Mouse (Mus musculus) lung, postnatal 36 days (tissue): ENCODE data around the gene Gm38392.
"Not testable (repeated sequence)": the region's sequence is repeated elsewhere in the genome, so short reads cannot be mapped to it uniquely, and the experiment has no call there.

ENCODE experiments used
- DNase-seq: peaks from one replicate; pipeline ENCODE4 v3.0.0; 2022; ENCODE audit warnings: mixed read lengths

Gm38392 gene

GRCm38 (mm10) chr3:88276529-88277143 lies 10.4 kb downstream of the Gm38392 start:
- peak; percentile 65 for DNase-seq

DNA sequence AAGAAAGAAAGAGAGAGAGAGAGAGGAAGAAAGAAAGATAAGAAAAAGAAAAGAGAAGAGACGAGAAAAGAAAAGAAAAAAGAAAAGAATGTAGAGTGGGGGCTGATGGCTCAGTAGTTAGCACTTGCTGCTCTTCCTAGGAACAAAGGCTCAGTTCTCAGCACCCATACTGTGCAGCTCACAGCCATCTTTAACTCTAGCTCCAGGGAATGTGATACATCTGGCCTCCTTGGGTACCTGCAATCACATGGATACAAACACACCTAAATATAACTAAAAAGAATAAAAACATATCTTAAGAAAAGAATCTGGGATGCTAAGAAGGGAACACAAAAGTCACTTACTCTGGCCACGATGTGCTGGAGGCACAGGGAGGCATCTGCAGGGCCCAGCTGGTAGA lies 10.9 kb downstream of the Gm38392 start:
- DNase-seq, result no peak

DNA sequence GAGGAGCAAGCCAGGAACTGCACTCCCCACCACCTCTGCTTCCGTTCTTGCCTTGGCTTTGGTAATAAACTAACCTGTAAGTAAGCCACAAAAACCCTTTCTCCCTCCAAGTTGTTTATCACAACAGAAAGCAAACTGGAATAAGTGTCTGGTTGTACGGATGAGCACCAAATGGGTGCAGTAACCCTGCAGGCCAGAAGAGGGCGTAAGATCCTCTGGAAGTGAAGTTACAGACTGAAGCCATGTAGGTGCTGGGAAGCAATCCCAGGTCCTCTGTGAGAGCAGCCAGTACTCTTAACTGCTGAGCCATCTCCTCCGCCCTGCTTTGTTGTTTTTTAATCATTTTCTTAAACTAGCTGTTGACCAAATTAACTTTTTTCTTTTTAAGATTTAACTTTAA lies 13.0 kb downstream of the Gm38392 start:
- no peak for DNase-seq

DNA sequence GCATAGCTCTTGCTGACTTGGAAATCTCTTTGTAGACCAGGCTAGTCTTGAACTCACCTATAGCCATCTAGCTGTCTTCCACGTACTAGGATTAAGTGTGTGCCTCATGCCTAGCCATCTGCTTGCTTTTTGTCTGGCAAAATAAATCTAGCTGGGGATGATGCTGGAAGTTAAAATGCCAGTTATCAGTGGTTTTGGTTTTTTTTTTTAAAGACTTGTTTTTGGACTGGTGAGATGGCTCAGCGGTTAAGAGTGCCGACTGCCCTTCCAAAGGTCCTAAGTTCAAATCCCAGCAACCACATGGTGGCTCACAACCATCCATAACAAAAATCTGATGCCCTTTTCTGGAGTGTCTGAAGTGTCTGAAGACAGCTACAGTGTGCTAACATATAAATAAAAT lies 15.2 kb downstream of the Gm38392 start:
- no peak for DNase-seq

GRCm38 (mm10) chr3:88271298-88271697 lies 15.7 kb downstream of the Gm38392 start:
- not testable (repeated sequence) for DNase-seq

GRCm38 (mm10) chr3:88268991-88269390 lies 18.0 kb downstream of the Gm38392 start:
- no peak for DNase-seq

DNA sequence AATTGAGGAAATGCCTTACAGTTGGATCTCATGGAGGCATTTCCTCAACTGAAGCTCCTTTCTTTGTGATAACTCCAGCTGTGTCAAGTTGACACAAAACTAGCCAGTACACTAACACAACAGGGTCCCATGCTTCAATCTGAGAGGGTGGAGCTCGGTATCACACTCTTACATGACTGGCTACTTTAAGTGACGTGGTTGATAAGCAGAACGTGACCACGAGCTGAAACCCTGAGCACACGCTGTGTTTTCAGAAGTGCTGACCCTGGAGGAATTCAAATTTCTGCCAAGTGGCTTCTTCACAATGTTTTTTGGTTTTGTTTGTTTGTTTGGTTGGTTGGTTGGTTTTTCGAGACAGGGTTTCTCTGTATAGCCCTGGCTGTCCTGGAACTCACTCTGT lies 19.0 kb downstream of the Gm38392 start:
- not testable (repeated sequence) for DNase-seq

DNA sequence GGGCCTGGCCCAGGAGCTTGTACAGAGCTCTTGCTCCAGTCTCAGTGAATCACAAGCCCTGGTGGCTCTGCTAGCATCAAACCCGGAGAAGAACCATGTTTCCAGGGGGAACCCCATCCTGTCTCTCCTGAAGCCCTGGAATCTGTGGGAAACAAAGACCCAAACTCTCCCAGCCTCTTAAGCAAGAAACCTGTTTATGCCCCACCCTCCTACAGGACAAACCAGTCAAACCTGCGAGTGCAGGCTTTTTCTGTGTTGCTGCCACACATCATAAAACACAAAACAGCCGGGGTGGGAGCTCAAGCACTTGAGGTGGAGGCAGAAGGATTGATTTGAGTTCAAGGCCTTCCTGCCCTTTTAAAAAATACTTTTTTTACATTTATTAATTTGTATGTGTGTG lies 24.7 kb downstream of the Gm38392 start:
- DNase-seq, result peak; percentile 28

GRCm38 (mm10) chr3:88256382-88256781 lies 30.6 kb downstream of the Gm38392 start:
- no peak for DNase-seq

DNA sequence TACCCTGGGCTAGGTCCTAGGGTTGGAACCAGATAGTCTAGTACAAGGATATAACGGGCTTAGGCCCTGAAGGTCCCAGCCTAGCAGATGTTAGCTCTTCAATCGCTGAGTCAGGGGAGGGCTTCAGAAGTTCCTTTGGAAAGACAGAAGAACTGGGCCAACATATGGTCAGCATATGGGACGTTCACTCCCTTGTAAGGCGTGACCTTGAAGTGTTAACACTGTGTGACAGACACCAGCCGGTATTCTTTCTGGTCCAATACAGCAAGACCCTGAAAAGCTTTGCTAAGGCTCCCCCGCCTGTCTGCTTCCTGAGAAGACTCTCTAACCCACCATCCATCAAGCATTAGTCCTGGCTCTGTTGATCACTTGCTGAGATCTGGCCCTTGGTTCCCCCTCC lies 31.1 kb downstream of the Gm38392 start:
- DNase-seq, result no peak

DNA sequence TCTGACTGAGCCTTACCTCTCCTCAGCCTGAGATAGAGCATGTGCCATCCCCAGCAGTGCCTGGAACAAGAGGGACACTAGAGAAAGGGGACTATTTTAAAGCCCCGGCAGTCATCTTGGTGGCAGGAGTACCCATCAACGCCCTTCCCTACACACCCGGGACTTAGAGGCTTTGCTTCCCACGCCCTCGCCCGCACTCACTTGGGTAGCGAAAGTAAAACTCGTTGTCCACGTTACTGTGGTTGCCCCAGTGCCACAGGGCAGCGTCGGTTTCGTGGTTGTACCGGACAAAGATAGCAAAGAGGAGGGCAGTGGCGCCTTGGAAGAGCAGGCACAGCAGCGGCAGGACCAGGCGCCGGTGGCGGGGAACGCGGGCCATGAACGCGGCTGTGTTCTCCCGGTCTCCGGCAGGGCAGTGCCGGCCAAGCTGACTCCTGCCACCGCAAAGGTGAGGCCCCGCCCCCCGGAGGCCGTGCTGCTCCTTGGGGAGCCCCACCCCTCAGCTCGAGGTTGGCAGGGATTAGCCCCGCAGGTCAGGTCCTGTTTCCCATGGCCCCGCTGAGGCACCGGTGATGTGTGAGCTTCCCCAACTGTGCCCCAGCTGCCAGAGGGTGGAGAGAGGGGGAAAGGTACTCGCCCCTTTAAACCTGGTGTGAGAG lies 32.6 kb downstream of the Gm38392 start, which contains the start of gene Rhbg:
TSS of gene Rhbg (minus strand) at position 442 of the 659 bp plus-strand sequence.
- peak; percentile 87 for DNase-seq

GRCm38 (mm10) chr3:88252739-88253138 lies 34.3 kb downstream of the Gm38392 start:
- DNase-seq, result no peak

DNA sequence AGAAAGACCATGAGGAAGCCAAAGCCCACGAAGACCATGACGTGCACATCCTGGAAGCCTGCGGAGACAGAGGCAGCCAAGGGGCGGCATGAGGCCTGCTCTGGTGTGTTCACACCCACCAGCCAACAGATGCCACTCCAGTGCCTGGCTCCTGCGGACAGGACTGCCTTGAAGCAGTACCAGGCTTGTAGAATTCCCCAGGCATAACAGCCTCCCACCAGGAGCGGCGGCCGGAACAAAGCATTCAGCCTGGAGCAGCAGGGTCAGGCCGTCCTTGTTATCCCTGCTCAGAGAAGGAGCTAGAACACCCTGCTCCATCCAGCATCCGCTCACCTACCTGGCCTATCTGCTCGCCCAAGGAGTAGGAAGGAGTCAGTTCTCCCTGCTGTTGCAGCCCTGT lies 38.6 kb downstream of the Gm38392 start:
- DNase-seq, result no peak

GRCm38 (mm10) chr3:88247666-88248065 lies 39.3 kb downstream of the Gm38392 start:
- DNase-seq, result no peak

- DNase-seq, result peak; percentile 84
Observed at GRCm38 (mm10) chr3:88245811-88246210, 41.2 kb downstream of the Gm38392 start.

DNA sequence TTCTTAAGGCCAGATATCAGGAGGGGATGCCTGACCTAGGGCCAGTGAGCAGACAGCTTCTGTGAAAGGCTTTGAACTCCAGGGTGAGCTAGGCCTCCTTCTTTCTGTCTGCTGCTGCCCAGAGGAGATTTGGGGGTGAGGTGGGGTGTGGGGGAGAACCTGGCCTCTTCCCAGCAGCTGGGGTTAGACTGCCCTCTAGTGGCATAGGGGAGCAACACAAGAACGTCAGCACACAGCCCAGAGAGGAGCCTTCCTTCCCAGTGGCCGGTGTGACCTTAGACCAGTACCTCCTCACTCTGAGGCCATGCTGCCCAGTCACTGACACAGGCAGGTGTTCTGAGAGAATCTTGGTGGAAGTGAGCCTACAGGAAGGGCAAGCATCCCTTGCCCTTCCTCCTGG lies 42.9 kb downstream of the Gm38392 start:
- DNase-seq, result peak; percentile 47

GRCm38 (mm10) chr3:88242531-88242930 lies 44.5 kb downstream of the Gm38392 start:
- DNase-seq, result peak; percentile 87

DNA sequence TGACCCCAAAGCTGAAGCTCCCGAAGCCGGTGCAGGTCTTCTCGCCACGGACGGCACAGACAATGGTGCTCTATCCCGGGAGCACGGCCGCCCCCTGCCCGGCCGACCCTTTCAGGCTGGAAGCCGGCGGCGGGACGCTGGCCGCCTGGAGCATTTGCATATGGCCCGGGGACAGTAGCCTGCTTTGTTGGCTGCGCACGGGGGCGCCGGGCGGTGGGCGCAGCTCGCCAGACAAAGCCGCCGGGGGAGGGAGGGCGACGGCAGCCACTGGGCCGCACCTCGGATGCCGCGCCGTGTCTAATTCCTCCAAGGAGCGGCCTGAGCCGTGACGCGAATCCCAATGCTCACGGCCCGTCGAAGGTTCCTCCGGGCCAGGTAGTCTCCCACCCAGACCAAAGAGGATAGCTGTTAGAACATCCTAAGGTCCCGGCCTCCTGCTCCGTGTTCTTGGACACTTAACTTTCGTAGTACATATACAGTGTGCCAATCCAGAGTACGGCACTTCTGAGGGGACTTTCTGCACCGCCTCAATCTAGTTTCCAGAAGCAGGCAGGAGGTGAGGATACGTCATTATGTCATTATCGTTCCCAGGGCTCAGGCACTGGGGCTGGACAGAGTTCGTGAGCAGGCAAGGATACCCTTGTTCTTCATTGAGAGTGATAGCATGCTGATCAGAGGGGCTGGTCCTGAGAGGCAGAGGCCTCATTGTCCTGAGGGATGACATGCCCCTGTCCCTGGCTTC lies 45.8 kb downstream of the Gm38392 start:
- DNase-seq, result no peak

DNA sequence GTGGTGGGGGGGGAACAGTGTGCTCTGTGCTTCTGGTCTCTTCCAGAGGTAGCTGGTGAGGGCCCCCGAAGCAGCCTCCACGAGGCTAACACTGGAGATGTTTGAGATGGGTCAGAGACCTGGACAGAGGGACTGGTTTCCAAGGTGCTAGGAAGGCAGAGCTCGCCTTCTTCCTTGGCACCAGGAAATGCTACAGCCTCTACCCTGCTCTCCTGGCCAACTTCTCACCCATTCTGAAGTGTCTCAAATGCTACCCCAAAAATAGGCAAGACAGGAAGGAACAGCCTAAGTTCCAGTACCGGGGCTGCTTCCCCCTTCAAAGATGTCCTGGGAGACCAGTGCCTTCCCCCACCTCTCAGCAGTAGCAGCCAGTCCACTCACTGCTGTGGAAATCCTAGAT lies 47.6 kb downstream of the Gm38392 start:
- DNase-seq, result no peak

DNA sequence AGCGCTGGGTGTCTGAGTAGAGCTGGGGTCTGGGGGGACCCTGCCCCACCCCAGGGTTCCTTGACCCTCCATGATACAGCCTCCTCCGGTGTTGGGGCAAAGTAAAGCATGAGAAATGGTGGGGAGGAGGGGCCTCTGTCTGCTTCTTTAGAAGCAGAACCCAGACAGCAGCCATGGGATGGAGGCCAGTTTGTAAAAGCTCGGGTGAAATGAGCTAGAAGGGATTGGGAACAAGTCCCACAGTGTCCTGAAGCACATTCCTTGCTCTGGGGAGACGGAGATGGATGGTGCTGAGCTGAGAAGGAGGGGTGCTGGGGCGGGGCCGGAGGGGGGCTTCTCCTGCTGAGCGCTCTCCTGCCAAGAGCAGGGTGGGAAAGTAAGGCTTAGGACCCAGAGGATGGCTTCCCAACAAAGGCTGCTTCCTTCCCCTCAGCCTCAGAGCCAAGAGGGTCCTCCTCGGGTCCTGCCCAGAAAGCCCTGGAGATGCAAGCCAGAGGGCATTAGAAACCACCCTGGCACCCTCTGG lies 48.1 kb downstream of the Gm38392 start:
- DNase-seq, result no peak

DNA sequence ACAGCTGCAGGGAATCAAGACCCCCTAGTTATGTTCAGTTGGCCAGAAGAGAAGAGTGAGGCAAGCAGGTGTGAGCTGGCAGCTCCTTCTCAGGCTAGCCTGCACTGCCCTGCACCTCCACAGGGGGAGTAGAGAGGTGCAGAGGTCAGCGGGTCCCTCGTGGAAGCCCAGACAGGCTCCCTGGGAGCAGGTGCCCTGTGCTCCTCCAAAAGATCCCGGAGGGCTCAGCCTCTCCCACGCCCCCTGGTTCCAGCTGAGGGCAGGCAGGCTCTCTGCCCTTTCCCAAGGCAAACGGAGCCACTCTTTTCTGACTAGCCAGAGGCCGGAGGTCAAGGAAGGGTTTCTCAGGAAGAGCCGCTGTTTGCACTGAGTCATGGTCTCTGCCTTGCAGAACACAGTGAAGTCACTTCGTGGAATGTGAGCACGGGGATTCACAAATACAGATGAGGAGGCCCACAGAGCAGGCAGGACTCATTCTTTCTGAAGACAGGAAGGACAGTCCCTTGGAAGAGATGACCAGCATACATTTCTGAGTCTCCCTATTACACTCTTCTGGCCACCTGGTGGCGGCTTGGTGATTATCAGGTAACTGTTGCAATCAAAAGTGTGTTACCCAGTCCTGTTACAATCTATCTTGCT lies 49.3 kb downstream of the Gm38392 start:
- peak; percentile 39 for DNase-seq

DNA sequence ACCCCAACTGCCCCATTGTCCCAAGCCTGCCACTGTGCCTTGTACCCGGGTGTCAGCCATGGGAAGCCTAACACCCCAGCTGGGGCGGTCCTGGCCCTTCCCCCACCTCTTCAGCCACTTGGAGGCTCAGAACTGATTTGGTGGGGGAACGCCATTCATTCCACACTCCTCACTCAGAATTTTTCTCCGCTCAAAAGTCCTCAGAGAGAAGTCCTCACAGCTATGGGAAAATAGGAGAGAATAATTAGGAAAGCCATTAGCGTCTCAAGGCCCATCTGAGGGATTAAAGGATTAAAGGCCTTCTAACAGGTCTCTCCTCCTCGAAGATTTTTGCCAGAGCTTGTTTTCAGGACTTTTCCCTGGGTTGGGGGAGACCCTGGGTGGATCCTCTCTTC lies 49.9 kb downstream of the Gm38392 start:
- DNase-seq, result no peak

GRCm38 (mm10) chr3:88235616-88236015 lies 51.4 kb downstream of the Gm38392 start:
- DNase-seq, result no peak
